Comparison of ENCODE assay signal across 14 mouse cellular contexts in the genomic region with DNA sequence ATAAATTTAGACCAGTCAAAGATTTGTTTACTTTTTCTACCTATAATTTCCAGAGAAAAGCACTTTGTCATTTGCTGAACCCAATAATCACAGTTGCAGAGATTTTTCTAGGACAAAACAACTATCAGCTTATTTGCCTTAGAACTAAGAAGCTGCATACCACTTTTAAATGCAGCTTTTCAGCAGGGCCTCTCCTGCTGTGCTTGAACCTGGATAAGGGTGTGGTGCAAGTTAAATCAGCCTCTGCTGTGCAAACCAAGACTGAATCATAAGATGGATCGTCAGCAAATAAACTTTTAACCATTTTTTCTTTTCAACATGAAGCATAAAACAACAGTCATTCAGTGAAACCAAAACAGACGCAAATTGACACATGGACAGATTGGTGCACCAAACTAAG.
"Had no signal": no experiment of that assay in that cellular context is flagged by ENCODE, and none has a peak within 500 bp of the region (broad histone marks: within the 10 kb centered on the region; RNA-seq: fewer than 3 reads in every experiment).

No protein-coding gene starts in this region.

- DNase-seq: gastrocnemius, postnatal 14 days; gastrocnemius, postnatal 36 days; heart, adult 11 months; heart, adult 2 months; heart, postnatal 14 days; heart, postnatal 4 days; kidney, adult 18-20 months; kidney, adult 8-10 months; kidney, postnatal 10 days; kidney, postnatal 25 days; kidney, postnatal 4 days; layer of hippocampus, adult 9-11 months; layer of hippocampus, postnatal 36 days; left cerebral cortex, postnatal 4 days had no signal
